Mouse (Mus musculus) liver, embryonic 11.5 days (tissue): ENCODE data around the gene Dapk2. TPM values are rescaled to one million over a fixed set of nuclear protein-coding genes. Genes with fewer than 3 reads are reported as not detected.

Source experiments
- ATAC-seq: fragments of 200-750 bp; cut with Nextera tagmentation; replicated peaks from 2 replicates; pipeline ENCODE4 v1.8.0; 2017; ENCODE audit warnings: moderate number of reproducible peaks, mild to moderate bottlenecking, moderate TSS enrichment, moderate library complexity; ENCODE audit not compliant: low FRiP score
- DNase-seq: peaks from one replicate; pipeline ENCODE4 v3.0.0-alpha.2; 2017; ENCODE audit warnings: low spot score
- H3K27ac ChIP-seq: fragments of 300-500 bp; sonication (generic); 2 replicates; pipeline ENCODE4 v1.5.1; 2014; ENCODE audit warnings: mild to moderate bottlenecking, low read depth, low read length, control low read depth
- H3K27me3 ChIP-seq: fragments of 300-500 bp; sonication (generic); replicated peaks from 2 replicates; pipeline ENCODE4 v1.6.1; 2014; ENCODE audit warnings: low read length, mixed read lengths; ENCODE audit not compliant: control insufficient read depth, insufficient read depth
- H3K36me3 ChIP-seq: fragments of 300-500 bp; sonication (generic); 2 replicates; pipeline ENCODE4 v1.6.1; 2014; ENCODE audit warnings: mild to moderate bottlenecking, low read length, moderate library complexity, mixed read lengths; ENCODE audit not compliant: control insufficient read depth, insufficient read depth
- H3K4me1 ChIP-seq: fragments of 300-500 bp; sonication (generic); replicated peaks from 2 replicates; pipeline ENCODE4 v1.6.1; 2014; ENCODE audit warnings: low read length, mixed read lengths; ENCODE audit not compliant: control insufficient read depth, insufficient read depth
- H3K4me2 ChIP-seq: fragments of 300-500 bp; sonication (generic); 2 replicates; pipeline ENCODE4 v1.6.1; 2014; ENCODE audit warnings: mild to moderate bottlenecking, control low read depth, moderate library complexity
- H3K4me3 ChIP-seq: fragments of 300-500 bp; sonication (generic); 2 replicates; pipeline ENCODE4 v1.5.1; 2014; ENCODE audit warnings: low read depth, low read length, control low read depth
- H3K9ac ChIP-seq: fragments of 300-500 bp; sonication (generic); 2 replicates; pipeline ENCODE4 v1.6.1; 2014; ENCODE audit warnings: low read depth, low read length, control low read depth
- H3K9me3 ChIP-seq: fragments of 300-500 bp; sonication (generic); 2 replicates; pipeline ENCODE4 v1.6.1; 2016; ENCODE audit warnings: low read length, inconsistent platforms, mixed read lengths; ENCODE audit not compliant: control insufficient read depth
- WGBS: fragments of 180-500 bp; shearing (Covaris S2); extraction: QIAGEN DNeasy Blood & Tissue Kit; methylation state at CpG from one replicate; pipeline ENCODE4 v1.1.7; 2014; 5-methylcytosine and 5-hydroxymethylcytosine counted together
- polyA plus RNA-seq: library from polyadenylated mRNA; unstranded; fragments of >200 nt; fragmentation: Nextera tagmentation; extraction: Ambion mirVana; gene quantifications from 2 replicates; pipeline ENCODE4 v1.2.1, GENCODE M21; 2014

Gene Dapk2
- polyA plus RNA-seq, 1 experiment from 2014 or later: 6.1 TPM

- no peak for DNase-seq
- Histone ChIP-seq H3K4me1 (no peaks in the 10 kb centered on the region), H3K36me3 (no peaks in the 10 kb centered on the region), H3K4me2 (no peak overlapping the region), H3K4me3 (no peak overlapping the region), H3K27ac (no peak overlapping the region), H3K27me3 (no peaks in the 10 kb centered on the region; the same call in 1 of the 2 replicates), H3K9ac (no peak overlapping the region), H3K9me3 (no peaks in the 10 kb centered on the region)
- WGBS: 76% methylated on average over 2 of the region's 2 CpGs
- no peak for ATAC-seq
Observed at GRCm38 (mm10) chr9:66261741-66262140, 103.7 kb downstream of the Dapk2 start.

- H3K27me3 ChIP-seq: no peaks in the 10 kb centered on the region
- no peaks in the 10 kb centered on the region for H3K36me3 ChIP-seq
- no peaks in the 10 kb centered on the region for H3K9me3 ChIP-seq
- H3K27ac ChIP-seq: no peak overlapping the region
- H3K4me1 ChIP-seq: no peaks in the 10 kb centered on the region
- no peak for DNase-seq
- H3K4me2 ChIP-seq: no peak overlapping the region
- no peak overlapping the region for H3K9ac ChIP-seq
- WGBS: 73% methylated on average over 2 of the region's 2 CpGs
- no peak overlapping the region for H3K4me3 ChIP-seq
- no peak for ATAC-seq
Observed at GRCm38 (mm10) chr9:66263701-66264100, 105.7 kb downstream of the Dapk2 start.

GRCm38 (mm10) chr9:66265645-66266044, 107.6 kb downstream of the Dapk2 start:
- H3K9ac ChIP-seq: no peak overlapping the region
- H3K4me2 ChIP-seq: no peak overlapping the region
- no peaks in the 10 kb centered on the region for H3K9me3 ChIP-seq
- ATAC-seq: no peak
- H3K4me3 ChIP-seq: no peak overlapping the region
- WGBS: 30% methylated on average over 2 of the region's 2 CpGs
- H3K27ac ChIP-seq: no peak overlapping the region
- DNase-seq: no peak
- no peaks in the 10 kb centered on the region for H3K4me1 ChIP-seq
- H3K27me3 ChIP-seq: no peaks in the 10 kb centered on the region
- no peaks in the 10 kb centered on the region for H3K36me3 ChIP-seq

- Histone ChIP-seq H3K4me1 (no peaks in the 10 kb centered on the region), H3K36me3 (no peaks in the 10 kb centered on the region), H3K4me3 (no peak overlapping the region), H3K4me2 (no peak overlapping the region), H3K9ac (no peak overlapping the region), H3K9me3 (no peaks in the 10 kb centered on the region), H3K27me3 (no peaks in the 10 kb centered on the region; the same call in 1 of the 2 replicates), H3K27ac (no peak overlapping the region)
- ATAC-seq (no peak), DNase-seq (no peak)
- 71% methylated on average over 5 of the region's 5 CpGs for WGBS
Observed at GRCm38 (mm10) chr9:66266237-66267170, 108.5 kb downstream of the Dapk2 start.

GRCm38 (mm10) chr9:66268804-66269203, 110.8 kb downstream of the Dapk2 start:
- no peak for DNase-seq
- no peaks in the 10 kb centered on the region for H3K4me1 ChIP-seq
- H3K4me3 ChIP-seq: no peak overlapping the region
- H3K27me3 ChIP-seq: no peaks in the 10 kb centered on the region; the same call in 1 of the 2 replicates
- no peaks in the 10 kb centered on the region for H3K9me3 ChIP-seq
- no peak overlapping the region for H3K9ac ChIP-seq
- no peak for ATAC-seq
- H3K36me3 ChIP-seq: no peaks in the 10 kb centered on the region
- 77% methylated on average over 4 of the region's 4 CpGs for WGBS
- no peak overlapping the region for H3K4me2 ChIP-seq
- H3K27ac ChIP-seq: no peak overlapping the region

- H3K4me2 ChIP-seq: no peak overlapping the region
- no peak overlapping the region for H3K9ac ChIP-seq
- 82% methylated on average over 4 of the region's 4 CpGs for WGBS
- H3K9me3 ChIP-seq: no peaks in the 10 kb centered on the region
- no peak overlapping the region for H3K27ac ChIP-seq
- no peaks in the 10 kb centered on the region; the same call in 1 of the 2 replicates for H3K27me3 ChIP-seq
- H3K4me1 ChIP-seq: peaks cover 7% of the 10 kb centered on the region
- ATAC-seq (no peak), DNase-seq (no peak)
- H3K36me3 ChIP-seq: no peaks in the 10 kb centered on the region
- H3K4me3 ChIP-seq: no peak overlapping the region
Observed at GRCm38 (mm10) chr9:66270038-66270437, 112.0 kb downstream of the Dapk2 start.

- Histone ChIP-seq H3K4me2 (no peak overlapping the region), H3K9me3 (no peaks in the 10 kb centered on the region), H3K36me3 (no peaks in the 10 kb centered on the region), H3K9ac (no peak overlapping the region), H3K4me1 (peaks cover 18% of the 10 kb centered on the region), H3K27ac (no peak overlapping the region), H3K4me3 (no peak overlapping the region), H3K27me3 (no peaks in the 10 kb centered on the region; the same call in 1 of the 2 replicates)
- DNase-seq: no peak
- no peak for ATAC-seq
- WGBS: 44% methylated on average over 5 of the region's 5 CpGs
Observed at GRCm38 (mm10) chr9:66271726-66272125, 113.7 kb downstream of the Dapk2 start.

GRCm38 (mm10) chr9:66273632-66274031, 115.6 kb downstream of the Dapk2 start:
- Histone ChIP-seq H3K36me3 (no peaks in the 10 kb centered on the region), H3K27me3 (no peaks in the 10 kb centered on the region; the same call in 1 of the 2 replicates), H3K27ac (no peak overlapping the region), H3K9me3 (no peaks in the 10 kb centered on the region), H3K4me2 (no peak overlapping the region), H3K4me3 (no peak overlapping the region), H3K4me1 (peaks cover 23% of the 10 kb centered on the region), H3K9ac (no peak overlapping the region)
- ATAC-seq: no peak
- DNase-seq: no peak
- 90% methylated on average over 1 of the region's 1 CpGs for WGBS

- no peak for ATAC-seq
- Histone ChIP-seq H3K9me3 (no peaks in the 10 kb centered on the region), H3K9ac (no peak overlapping the region), H3K4me2 (0 out of 2 replicates have a peak overlapping the region, but pooled peaks have one; percentile 52), H3K4me3 (no peak overlapping the region), H3K4me1 (peaks cover 23% of the 10 kb centered on the region), H3K27me3 (no peaks in the 10 kb centered on the region; the same call in 1 of the 2 replicates), H3K36me3 (no peaks in the 10 kb centered on the region), H3K27ac (no peak overlapping the region)
- 64% methylated on average over 3 of the region's 3 CpGs for WGBS
- no peak for DNase-seq
Observed at GRCm38 (mm10) chr9:66274657-66275056, 116.6 kb downstream of the Dapk2 start.
